Mouse (Mus musculus) heart, adult 11 months (tissue): ENCODE data around the gene 1700001C19Rik.
"Not testable (repeated sequence)": the region's sequence is repeated elsewhere in the genome, so short reads cannot be mapped to it uniquely, and the experiment has no call there.

Experiments
- DNase-seq: peaks from one replicate; pipeline ENCODE4 v3.0.0; 2022

1700001C19Rik gene

GRCm38 (mm10) chr17:47428831-47429304, 8.3 kb downstream of the 1700001C19Rik start:
- peak; percentile 92 for DNase-seq

- DNase-seq = no peak
These were observed 9.9 kb downstream of the 1700001C19Rik start for GRCm38 (mm10) chr17:47427316-47427715.

- DNase-seq = no peak
These were observed 13.0 kb downstream of the 1700001C19Rik start for GRCm38 (mm10) chr17:47424186-47424585.

GRCm38 (mm10) chr17:47422616-47423015, 14.6 kb downstream of the 1700001C19Rik start:
- DNase-seq = not testable (repeated sequence)

GRCm38 (mm10) chr17:47421566-47421965, 15.6 kb downstream of the 1700001C19Rik start:
- no peak for DNase-seq

- DNase-seq = no peak
These were observed 17.0 kb downstream of the 1700001C19Rik start for GRCm38 (mm10) chr17:47420195-47420594.

GRCm38 (mm10) chr17:47409897-47410861, 27.0 kb downstream of the 1700001C19Rik start:
- not testable (repeated sequence) for DNase-seq

- DNase-seq = peak; percentile 94
These were observed 28.6 kb downstream of the 1700001C19Rik start for GRCm38 (mm10) chr17:47408558-47408898.

GRCm38 (mm10) chr17:47407717-47408557, 29.2 kb downstream of the 1700001C19Rik start:
- DNase-seq = no peak

GRCm38 (mm10) chr17:47400451-47400850, 36.7 kb downstream of the 1700001C19Rik start, which contains the start of gene Guca1a:
Gene Guca1a, minus strand, starts transcription at chr17:47400584.
- DNase-seq = no peak

- DNase-seq = no peak
These were observed 38.1 kb downstream of the 1700001C19Rik start for GRCm38 (mm10) chr17:47399091-47399490.

GRCm38 (mm10) chr17:47395376-47395913, 41.7 kb downstream of the 1700001C19Rik start:
- DNase-seq = peak; percentile 97

GRCm38 (mm10) chr17:47394223-47394869, 42.8 kb downstream of the 1700001C19Rik start:
- peak; percentile 94 for DNase-seq

GRCm38 (mm10) chr17:47386649-47387048, 50.5 kb downstream of the 1700001C19Rik start:
- DNase-seq = peak; percentile 91

GRCm38 (mm10) chr17:47385145-47385544, 52.0 kb downstream of the 1700001C19Rik start, which contains the start of gene Guca1b:
Gene Guca1b, plus strand, starts transcription at chr17:47385393.
- DNase-seq = no peak

- no peak for DNase-seq
These were observed 53.1 kb downstream of the 1700001C19Rik start for GRCm38 (mm10) chr17:47384064-47384463.

- no peak for DNase-seq
These were observed 53.9 kb downstream of the 1700001C19Rik start for GRCm38 (mm10) chr17:47383266-47383665.

GRCm38 (mm10) chr17:47381917-47382316, 55.3 kb downstream of the 1700001C19Rik start:
- no peak for DNase-seq

- no peak for DNase-seq
These were observed 59.0 kb downstream of the 1700001C19Rik start for GRCm38 (mm10) chr17:47378133-47378532.

- DNase-seq = no peak
These were observed 60.3 kb downstream of the 1700001C19Rik start for GRCm38 (mm10) chr17:47376779-47377280.

GRCm38 (mm10) chr17:47373991-47374390, 63.2 kb downstream of the 1700001C19Rik start:
- DNase-seq = no peak

- DNase-seq = no peak
These were observed 65.7 kb downstream of the 1700001C19Rik start for GRCm38 (mm10) chr17:47371451-47371850.
